In genomic region chr14:75176425-75177045, GRCm38 (mm10) we compare ENCODE assay signal across 9 mouse cellular contexts. TPM values are rescaled to one million over a fixed set of nuclear protein-coding genes. Genes with fewer than 3 reads are reported as not detected.
DNase-seq lines count a peak whose midpoint lies in the region; ATAC-seq and TF ChIP-seq lines count a peak whose summit lies in the region.
"Had no signal": no experiment of that assay in that cellular context is flagged by ENCODE, and none has a peak within 500 bp of the region (broad histone marks: within the 10 kb centered on the region; RNA-seq: fewer than 3 reads in every experiment).

No protein-coding gene starts in this region.

- 0 out of 2 replicates have a peak, but pooled peaks have one; percentile 43 for TF ChIP-seq POLR2A in bone marrow, adult 2 months (IDR thresholded peaks at IDR 0.05; ENCODE audit: borderline replicate concordance, control insufficient read depth, low read depth, low read length)

- H3K4me1 ChIP-seq in bone marrow, adult 2 months (ENCODE audit: control insufficient read depth, insufficient read depth, low read length), result peaks cover 11% of the 10 kb centered on the region; the same call in 1 of the 2 replicates
- H3K4me1 ChIP-seq in liver, embryonic 16.5 days (ENCODE audit: control insufficient read depth, low read depth, low read length), result peaks cover 25% of the 10 kb centered on the region

- peak overlapping the region; percentile 82 for H3K27ac ChIP-seq in bone marrow, adult 2 months (ENCODE audit: control insufficient read depth, insufficient read depth, low read depth, low read length, poor library complexity)
- H3K27ac ChIP-seq in liver, embryonic 16.5 days (ENCODE audit: low read length), result peak overlapping the region; percentile 77

- H3K4me3 ChIP-seq in bone marrow, adult 2 months (replicated peaks; ENCODE audit: control insufficient read depth, low read depth, low read length), result peak overlapping the region; percentile 60
- H3K4me3 ChIP-seq in liver, embryonic 16.5 days (ENCODE audit: low read depth, low read length), result peak overlapping the region; percentile 35

- no peak overlapping the region for H3K4me2 ChIP-seq in liver, embryonic 16.5 days (ENCODE audit: low read depth, low read length)

- H3K9me3 ChIP-seq in liver, embryonic 16.5 days (replicated peaks; ENCODE audit: control insufficient read depth, low read length), result no peaks in the 10 kb centered on the region

- peak; percentile 3 for DNase-seq in adrenal gland, adult 2 months
- DNase-seq in adrenal gland, adult 18-20 months (ENCODE audit: low spot score in 2 of 2), result no peak
- peak; percentile 40 to 55 for DNase-seq in spleen, postnatal 10 days (ENCODE audit: low spot score in 2 of 2)
- no peak for DNase-seq in cerebellum, postnatal 36 days
- DNase-seq in cerebellum, postnatal 4 days (ENCODE audit: low spot score in 2 of 2), result no peak

- H3K9ac ChIP-seq in liver, embryonic 16.5 days (ENCODE audit: low read depth, low read length), result peak overlapping the region; percentile 42

- no peak for TF ChIP-seq CTCF in bone marrow, adult 2 months (IDR thresholded peaks at IDR 0.05; ENCODE audit: control insufficient read depth, insufficient read depth, low read length)

- H3K27me3 ChIP-seq in liver, embryonic 16.5 days (ENCODE audit: control insufficient read depth, insufficient read depth, low read depth, low read length), result no peaks in the 10 kb centered on the region

- H3K36me3 ChIP-seq in liver, embryonic 16.5 days (ENCODE audit: control insufficient read depth, insufficient read depth), result no peaks in the 10 kb centered on the region

- ATAC-seq in liver, embryonic 16.5 days (ENCODE audit: low read depth), result no peak
- no peak for ATAC-seq in erythroblast, adult 5-6 weeks (replicated peaks; ENCODE audit: low FRiP score, poor library complexity, severe bottlenecking)

- 11% methylated on average over 4 of the region's 4 CpGs for WGBS in bone marrow, adult 2 months
- 31% methylated on average over 4 of the region's 4 CpGs for WGBS in liver, embryonic 16.5 days (ENCODE audit: insufficient replicate concordance)

RNA-seq across cellular contexts. Expression of gene Lcp1, which starts 45.6 kb away (rescaled TPM):
- total RNA-seq in adrenal gland, adult 2 months (2021), result 10 to 100 TPM; 17.1 to 29.1 TPM
- 1.2 and 1.4 TPM in 2 replicates for polyA plus RNA-seq in adrenal gland, adult 2 months (2012; rRNA removed)
- 10 to 100 TPM; 14.8 to 26.2 TPM for total RNA-seq in adrenal gland, adult 18-20 months (2021)
- polyA plus RNA-seq in bone marrow, adult 2 months (2011; ENCODE audit: insufficient read depth, insufficient read length, low replicate concordance, missing spikeins), result 67.5 and 169 TPM in 2 replicates
- polyA plus RNA-seq in liver, embryonic 16.5 days (2015; fragmentation: Nextera tagmentation; extraction: Ambion mirVana), result 43.0 and 43.1 TPM in 2 replicates
- total RNA-seq in erythroblast, adult 5-6 weeks (2015; ENCODE audit: low replicate concordance), result 249 and 278 TPM in 2 replicates
- 130 and 135 TPM in 2 replicates for total RNA-seq in erythroblast, adult 5-6 weeks (2017; ENCODE audit: low replicate concordance)

RNA-seq across cellular contexts. Expression of gene Lrrc63, which starts 45.9 kb away (rescaled TPM):
- not detected for total RNA-seq in adrenal gland, adult 2 months (2021)
- polyA plus RNA-seq in adrenal gland, adult 2 months (2012; rRNA removed), result not detected in 2 replicates
- total RNA-seq in adrenal gland, adult 18-20 months (2021), result not detected
- not detected in 2 replicates for polyA plus RNA-seq in bone marrow, adult 2 months (2011; ENCODE audit: insufficient read depth, insufficient read length, low replicate concordance, missing spikeins)
- 0.05 TPM in 1 of 2 replicates, not detected in the other for polyA plus RNA-seq in liver, embryonic 16.5 days (2015; fragmentation: Nextera tagmentation; extraction: Ambion mirVana)
- total RNA-seq in erythroblast, adult 5-6 weeks (2015; ENCODE audit: low replicate concordance), result not detected in 2 replicates
- total RNA-seq in erythroblast, adult 5-6 weeks (2017; ENCODE audit: low replicate concordance), result 0.42 TPM in 1 of 2 replicates, not detected in the other
- total RNA-seq: gastrocnemius, postnatal 4 days had no signal

Comparison
In these comparisons a context has a peak if more than half of its experiments do, and no peak if none do; other contexts are left out.
1. DNase-seq: peak in adrenal gland, adult 2 months (single experiment) and spleen, postnatal 10 days (2 of 2); none in adrenal gland, adult 18-20 months (0 of 2), cerebellum, postnatal 36 days (0 of 2) and cerebellum, postnatal 4 days (0 of 2).
2. RNA of gene Lcp1, which starts 45.6 kb away (total RNA-seq): 130 to 278 TPM in erythroblast, adult 5-6 weeks; 17.1 to 29.1 TPM in adrenal gland, adult 2 months and 14.8 to 26.2 TPM in adrenal gland, adult 18-20 months; every median in the first group is over 4 times any median in the second.